Mouse (Mus musculus) induced T-regulatory cell, adult 2 months (primary cell): ENCODE data around the gene Zfp551.

ENCODE experiments used
- DNase-seq: peaks from one replicate; pipeline ENCODE4 v3.0.0-alpha.2; 2012; ENCODE audit warnings: low read depth

Zfp551 gene

DNA sequence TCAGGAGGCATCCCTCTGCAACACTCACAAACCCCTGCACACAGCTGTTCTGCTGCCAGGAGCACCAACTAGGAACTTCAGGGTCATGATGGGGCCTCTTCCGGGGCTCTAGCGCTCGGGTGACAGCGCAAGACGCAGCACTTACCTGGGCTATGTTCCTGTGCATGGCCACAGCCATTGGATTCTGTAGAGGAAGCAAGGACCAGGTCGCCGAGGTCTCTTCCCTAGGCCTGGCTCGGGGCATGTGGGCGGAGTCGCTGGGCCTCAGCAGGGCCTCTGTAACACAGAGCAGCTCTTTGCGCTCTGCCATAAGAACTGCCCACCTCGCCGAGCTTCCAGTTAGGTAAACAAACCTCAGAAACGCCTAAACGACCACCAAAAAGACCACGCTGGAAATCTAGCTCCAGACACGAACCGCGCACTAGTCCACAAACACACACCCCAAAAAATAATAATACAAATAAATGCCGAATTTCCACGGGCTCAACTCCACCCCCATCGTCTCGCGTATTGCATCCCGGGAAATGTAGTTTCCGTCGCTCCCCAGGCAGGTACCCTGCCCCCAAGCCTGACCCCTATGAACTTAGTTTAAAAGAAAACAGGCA is at the start of gene Zfp551:
Gene Zfp551, minus strand, starts transcription at position 507 of the 605 bp plus-strand sequence.
- peak; percentile 39 for DNase-seq

DNA sequence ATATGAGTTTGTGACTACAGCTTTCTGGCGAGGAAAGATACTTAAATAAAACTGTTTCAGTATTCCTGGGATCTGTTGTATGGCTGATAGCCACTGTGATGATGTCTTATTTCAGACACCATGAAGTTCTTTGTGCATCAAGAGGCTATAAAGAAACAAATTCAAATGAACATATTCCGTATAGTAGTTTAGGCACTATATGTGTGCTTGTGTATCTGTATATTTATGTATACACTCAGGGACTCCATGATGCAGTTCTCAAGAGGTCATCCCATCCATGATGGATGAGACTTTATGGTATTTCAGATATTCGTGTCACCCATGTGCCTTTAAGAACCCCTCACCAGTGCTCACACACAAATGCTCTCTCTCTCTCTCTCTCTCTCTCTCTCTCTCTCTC is 304 bp upstream of the Zfp551 start:
- no peak for DNase-seq

DNA sequence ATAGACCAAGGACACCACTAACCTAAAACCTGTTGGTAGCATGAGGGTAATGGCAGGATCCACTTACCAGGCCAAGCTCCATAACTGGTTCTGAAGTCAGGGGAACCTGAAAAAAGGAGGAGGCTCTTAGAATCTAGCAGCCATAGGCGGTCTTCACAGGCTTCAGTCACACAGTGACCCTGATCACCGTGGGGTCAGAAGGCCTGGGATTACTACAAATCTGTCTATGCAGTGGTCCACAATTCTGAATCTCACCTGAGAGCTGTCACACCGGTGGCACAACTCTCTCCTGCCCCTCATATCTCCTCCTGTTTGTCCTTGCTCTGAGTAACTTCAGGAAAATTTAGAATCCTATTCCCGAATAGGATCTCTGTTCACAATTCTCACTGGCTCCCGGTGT is 810 bp downstream of the Zfp551 start:
- peak; percentile 1 for DNase-seq

DNA sequence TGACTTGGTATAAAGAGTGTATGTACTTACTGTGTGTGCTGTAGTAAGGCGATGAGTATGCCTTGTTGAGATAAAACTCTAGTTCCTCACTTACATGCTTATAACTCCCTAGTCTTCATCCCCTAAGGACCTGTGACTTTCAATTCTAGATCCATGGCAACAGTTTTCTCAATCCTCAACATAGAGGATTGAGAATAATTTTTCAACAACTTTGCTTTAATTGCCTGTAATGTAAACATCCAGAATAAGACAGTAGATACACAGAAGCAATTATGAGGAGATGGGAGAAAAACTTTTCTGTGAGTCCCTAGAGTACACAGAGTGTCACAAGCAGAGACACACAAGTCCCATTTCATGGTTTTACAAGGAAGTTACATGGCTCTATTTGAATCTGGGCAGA is 53.4 kb downstream of the Zfp551 start, which contains the start of gene Vmn1r84:
Gene Vmn1r84, minus strand, starts transcription at position 101 of the 400 bp plus-strand sequence.
- no peak for DNase-seq
